Mouse (Mus musculus): ENCODE results near the gene Nsg1.

DNA sequence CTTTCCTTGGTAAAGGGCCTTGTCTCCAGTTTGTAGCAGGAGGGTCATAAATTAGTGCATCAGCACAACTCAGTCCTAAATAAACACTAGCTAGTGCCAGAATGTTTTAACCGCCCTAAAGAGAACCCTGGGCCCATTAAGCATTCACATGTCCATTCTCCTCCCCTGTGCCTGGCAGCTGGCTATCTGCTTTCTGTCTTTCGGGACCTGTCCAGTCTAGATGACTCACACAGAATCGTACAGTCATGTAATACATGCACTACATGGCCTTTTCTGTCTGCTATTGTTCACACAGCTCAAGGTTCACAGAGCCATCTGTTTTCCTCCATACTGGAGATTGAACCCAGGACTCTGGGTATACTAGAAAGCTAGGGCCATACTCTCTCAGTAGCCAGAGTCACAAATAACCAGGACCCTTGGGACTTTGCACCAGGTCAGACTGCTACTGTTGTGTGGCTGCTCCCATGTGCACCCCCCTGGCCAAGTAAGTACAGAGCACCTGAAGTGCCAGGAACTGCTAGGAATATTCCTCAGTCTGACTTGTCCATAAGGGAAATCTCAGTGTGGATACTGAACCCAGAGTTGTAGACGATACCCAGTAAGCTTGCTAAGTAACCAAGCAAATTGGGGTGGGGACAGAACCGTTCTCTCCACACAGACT, 37.2 kb upstream of the Nsg1 start:
- TF ChIP-seq CTCF (IDR thresholded peaks at IDR 0.05): no peak
- no peak for TF ChIP-seq EP300 (IDR thresholded peaks at IDR 0.05)
